Mouse (Mus musculus): ENCODE data around the gene Cebpz.

DNA sequence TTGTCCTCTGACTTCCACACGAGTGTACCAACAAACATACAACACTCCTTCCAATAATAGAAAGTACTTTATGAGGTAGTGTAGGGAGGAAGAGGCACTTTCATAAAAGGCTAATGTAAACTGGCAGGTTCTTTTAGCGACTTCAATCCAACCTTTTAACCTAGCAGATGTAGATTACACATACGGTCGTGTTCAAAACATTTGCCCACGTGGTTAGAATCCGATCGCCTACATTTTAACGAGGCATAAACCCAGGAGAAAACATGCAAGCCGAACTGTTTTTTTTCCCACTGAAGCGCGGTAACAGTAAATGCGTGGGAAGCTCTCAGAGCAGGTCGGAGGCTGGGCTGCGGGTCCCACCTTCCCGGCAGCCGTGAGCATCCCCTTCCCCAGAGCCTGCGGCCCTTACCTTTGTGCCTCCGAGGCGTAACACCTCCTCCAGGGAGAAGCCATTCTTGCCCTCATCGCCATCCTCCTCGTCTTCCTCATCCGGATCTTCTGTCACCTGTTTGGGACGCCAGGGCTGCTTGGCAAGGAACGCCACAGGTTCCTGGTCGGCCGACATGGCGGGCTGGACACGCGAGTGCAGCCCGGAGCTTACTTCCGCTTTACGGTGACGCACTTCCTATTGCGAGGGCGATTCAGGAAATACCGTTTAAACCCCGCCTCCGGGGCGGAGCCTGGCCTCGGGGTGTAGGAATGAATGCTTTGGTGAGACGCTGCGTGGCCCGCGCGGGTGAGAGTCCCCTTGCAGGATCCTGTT, at the start of gene Cebpz, which contains the start of gene Ndufaf7:
- no peak for TF ChIP-seq CTCF (IDR thresholded peaks at IDR 0.05; ENCODE audit: extremely low read depth, insufficient read depth, insufficient read length, insufficient replicate concordance)
- TF ChIP-seq POLR2A (IDR thresholded peaks at IDR 0.05; ENCODE audit: low read depth, low read length): peak; percentile 77
